Mouse (Mus musculus): ENCODE measurements at regions not wholly inside any gene's neighbourhood (a gene's known extent, or its start where the extent isn't known, plus 50 kb on each side); places are given as distances from the start of the nearest gene placed in this dataset.
"Not testable (repeated sequence)": the region's sequence is repeated elsewhere in the genome, so short reads cannot be mapped to it uniquely, and the experiment has no call there.

DNA sequence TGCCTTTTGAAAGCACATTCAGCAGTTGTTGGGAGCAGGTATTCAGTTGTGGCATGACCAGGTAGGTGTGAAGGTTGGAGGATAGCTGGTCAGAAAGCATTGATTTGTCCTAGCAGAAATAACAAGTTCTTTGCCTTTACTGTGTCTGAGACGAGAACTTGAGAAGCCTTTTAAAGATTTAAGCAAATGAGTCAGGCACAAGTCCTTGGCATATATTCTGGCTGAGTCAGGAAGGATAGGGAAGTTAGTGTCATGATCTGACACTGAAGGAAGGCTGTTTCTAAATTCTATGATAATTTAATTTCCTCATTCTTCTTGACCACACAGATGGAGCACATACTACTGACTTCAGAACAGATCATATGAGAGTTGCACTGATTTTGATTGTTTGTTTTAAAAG lies 993.8 kb downstream of the Basp1 start:
- intact Hi-C loops (cut with DNase I) = no loop called here

DNA sequence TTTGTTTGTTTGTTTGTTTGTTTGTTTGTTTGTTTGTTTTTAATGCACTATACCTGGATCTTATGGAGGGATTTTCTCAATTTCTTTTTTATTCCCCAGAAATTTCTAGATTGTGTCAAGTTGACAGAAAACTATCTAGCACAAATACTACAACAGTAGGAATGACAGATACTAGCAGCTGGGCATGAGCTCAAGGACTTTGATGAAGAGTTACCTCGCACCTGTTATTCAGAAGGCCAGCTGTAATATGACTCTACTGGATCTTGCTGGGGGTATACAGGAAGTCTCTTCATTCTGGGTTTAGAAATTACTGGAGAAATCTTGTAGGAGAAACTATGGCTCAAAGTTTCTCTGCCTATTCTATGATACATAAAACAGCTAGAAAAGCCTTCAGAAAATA lies 994.4 kb downstream of the Basp1 start:
- intact Hi-C loops (cut with DNase I) = no loop called here

DNA sequence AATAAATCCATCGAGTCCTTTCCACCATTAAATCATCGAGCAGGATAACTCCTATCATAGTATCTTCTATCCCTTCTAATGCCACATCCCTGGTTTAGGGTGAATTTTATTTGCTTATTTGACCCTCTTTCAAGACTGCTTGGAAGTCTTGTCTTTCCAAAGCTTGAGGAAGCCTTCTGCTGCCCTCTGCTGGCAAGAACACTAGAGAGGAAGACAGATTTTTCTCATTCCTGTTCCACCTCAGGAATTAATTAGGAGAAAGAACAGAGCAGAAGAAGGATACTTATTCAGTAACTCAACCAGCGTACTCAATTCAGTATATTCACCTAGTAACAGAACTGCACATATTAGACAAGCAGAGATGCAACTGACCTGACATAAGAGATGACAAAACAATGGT lies 1005.9 kb downstream of the Basp1 start:
- intact Hi-C loops (cut with DNase I) = loop anchor here (10.0 kb wide), 1 partner anchor 923 kb away; no protein-coding TSS in a partner anchor

DNA sequence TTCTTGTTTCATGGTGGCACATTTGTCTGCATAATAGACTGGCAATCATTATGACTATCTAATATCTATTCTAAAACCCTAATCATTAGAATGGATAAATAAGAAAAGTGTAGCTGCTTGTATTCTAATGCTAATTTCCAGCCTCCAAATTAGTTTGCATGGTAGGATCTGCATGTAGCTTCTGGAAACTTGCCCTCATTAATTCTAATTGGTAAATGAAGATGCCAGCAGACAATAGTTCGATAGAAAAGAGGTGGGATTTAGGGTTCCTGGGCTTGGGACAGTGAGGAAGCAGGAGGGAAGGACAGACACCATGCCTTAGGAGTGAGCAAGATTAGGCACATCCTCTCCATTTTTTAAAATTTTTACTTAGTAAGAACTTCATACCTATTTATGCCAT lies 1008.3 kb downstream of the Basp1 start:
- intact Hi-C loops (cut with DNase I) = loop anchor here (10.0 kb wide), 1 partner anchor 921 kb away; no protein-coding TSS in a partner anchor

DNA sequence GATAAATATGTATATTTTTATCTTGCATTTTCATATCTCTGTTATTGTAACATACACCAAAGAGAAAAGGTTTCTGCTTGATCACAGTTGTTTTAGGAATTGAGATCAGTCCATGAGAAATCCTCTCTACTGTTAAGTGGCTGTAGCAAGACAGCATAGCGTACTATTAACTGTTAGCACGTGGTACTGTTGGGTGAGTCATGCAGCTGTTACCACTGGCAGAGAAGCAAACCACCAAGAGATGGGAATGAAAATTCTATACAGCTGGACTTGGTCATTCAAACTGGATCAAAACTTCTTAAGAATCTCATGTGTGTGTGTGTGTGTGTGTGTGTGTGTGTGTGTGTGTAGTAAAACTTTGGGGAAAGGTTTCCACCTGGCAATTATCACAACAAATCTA lies 1013.5 kb downstream of the Basp1 start:
- intact Hi-C loops (cut with DNase I) = loop anchor here (10.0 kb wide), 1 partner anchor 915 kb away; no protein-coding TSS in a partner anchor

DNA sequence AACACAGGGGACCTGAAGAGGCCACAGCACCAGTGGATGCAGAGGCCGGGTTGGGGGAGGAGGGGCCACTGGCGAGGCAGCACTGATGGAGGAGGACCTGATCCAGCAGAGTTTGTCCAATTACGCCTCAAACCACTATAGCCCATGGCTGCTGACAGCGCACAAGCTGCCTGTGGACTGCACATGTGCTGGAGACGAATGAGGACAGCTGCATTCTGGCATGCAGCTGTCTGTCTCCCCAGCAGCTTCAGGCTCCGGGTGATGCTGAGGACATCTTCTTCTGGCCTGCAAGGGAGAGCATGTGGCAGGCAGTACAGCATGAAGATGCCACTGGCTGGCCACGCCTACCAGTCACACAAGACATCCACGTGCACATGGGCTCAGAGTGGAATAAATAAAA lies 1055.2 kb downstream of the Basp1 start:
- intact Hi-C loops (cut with DNase I) = no loop called here

DNA sequence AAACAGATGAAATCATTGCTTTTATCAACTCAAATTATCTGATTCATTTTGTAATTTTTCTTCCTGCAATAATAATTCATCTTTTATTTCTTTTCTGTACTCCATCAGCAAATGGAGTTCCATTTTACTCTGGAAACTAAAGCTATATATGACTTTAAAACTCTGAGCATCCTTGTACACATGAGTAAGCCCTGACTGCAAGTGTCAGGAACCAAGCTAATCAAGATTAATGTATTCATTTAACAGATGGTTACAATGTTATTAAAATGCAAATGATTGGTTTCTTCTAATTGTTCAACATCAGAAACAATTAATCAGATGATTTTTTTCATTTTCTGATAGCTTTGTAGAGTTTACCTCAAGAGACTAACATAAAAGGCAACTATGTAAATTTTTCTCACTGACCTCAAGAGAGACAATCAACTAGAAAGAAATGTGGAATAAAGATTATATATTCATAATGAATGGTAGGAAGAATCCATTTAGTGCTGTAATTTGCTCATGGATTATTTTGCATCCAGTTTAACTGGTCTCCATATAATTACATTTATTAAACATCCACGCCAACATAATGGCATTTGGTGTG lies 1064.5 kb downstream of the Basp1 start:
- intact Hi-C loops (cut with DNase I) = no loop called here

DNA sequence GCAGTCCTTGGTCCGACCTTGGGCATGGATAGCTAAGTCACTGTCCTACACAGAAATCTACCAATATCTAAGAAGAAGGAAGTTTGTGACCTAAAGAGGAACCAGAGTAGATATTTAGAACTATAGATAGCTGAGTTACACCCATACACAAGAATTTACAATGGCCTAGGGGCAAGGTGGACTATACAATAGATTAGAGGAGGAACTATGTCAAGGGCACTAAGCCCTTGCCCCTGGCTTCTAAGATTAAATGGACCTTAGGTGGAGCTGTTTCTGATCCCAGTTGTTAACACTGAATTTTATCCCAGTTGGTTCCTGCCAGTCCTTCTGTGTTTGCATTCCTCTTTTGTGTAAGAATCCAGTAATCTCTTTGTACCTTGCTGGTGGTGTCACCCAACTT lies 1077.7 kb downstream of the Basp1 start:
- intact Hi-C loops (cut with DNase I) = not testable (repeated sequence)

DNA sequence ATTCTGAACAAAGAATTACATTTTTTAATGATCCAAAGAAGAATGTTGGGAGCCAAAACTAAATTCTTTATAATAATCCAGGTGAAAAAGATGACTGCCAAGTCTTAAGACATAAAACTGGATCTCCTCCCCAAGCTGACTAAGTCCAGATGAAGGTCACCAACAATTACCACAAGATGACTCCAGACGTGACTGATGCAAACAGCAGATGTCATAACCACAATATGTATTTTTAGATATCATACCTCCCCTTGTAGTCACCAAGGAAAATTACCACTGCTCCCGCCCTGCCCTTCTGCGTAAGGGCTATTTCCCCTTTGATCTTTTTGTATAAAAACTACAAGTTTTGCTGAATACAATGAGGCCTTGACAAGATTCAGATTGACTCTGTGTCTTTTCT lies 1110.4 kb downstream of the Basp1 start:
- intact Hi-C loops (cut with DNase I) = not testable (repeated sequence)

DNA sequence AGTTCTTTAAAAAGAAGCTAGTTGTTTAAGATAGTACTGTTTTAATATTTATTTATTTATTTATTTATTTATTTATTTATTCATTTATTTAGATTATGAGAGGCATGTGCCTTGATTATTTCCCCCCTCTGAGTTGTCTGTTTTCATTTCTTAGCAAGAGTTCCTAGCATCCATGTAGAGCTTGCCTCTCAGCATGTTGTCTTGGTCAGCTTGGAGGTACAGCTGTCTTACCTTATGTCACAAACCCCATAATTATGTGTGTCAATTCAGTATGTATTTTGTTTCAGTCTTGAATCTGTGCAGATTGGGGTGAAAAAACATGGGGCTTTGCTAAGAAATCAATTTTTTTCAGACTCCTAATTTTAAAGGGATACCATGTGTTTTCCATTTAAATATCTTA lies 1116.3 kb downstream of the Basp1 start:
- intact Hi-C loops (cut with DNase I) = no loop called here

DNA sequence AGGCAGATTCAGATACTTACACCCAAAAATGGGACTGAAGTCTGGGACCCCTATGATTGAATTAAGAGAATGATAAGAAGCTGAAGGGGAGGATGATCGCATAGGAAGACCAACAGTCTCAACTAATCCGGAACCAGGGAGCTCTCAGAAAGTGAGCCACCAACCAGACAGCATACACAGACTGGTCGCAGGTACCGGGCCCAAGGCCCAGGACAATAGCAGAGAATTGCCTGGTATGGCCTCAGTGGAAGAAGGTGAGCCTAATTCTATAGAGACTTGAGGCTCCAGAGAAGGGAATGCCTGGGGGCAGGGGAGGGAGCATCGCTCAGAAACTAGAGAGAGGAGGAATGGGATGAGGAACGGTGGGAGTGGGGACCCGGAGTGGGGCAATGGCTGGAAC lies 1116.8 kb downstream of the Basp1 start:
- intact Hi-C loops (cut with DNase I) = no loop called here

DNA sequence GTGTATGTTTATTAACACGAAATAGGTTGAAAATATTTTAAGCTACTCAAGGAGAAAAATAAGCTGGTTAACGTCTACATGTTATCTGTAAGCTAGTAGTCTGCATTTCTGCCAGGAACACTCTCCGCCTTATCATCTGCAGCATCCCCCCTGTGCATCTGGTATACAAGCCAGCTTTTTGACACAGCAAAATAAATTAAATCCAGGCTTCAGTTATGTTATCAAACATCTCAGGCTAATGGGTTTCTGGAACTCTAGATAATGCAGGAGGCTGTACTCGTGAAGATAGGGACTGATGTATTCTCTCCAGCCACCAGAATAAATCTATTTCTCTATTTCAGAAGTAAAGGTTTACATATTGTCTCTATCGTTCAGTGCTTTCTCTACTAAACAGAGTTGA lies 1138.5 kb downstream of the Basp1 start:
- intact Hi-C loops (cut with DNase I) = no loop called here

DNA sequence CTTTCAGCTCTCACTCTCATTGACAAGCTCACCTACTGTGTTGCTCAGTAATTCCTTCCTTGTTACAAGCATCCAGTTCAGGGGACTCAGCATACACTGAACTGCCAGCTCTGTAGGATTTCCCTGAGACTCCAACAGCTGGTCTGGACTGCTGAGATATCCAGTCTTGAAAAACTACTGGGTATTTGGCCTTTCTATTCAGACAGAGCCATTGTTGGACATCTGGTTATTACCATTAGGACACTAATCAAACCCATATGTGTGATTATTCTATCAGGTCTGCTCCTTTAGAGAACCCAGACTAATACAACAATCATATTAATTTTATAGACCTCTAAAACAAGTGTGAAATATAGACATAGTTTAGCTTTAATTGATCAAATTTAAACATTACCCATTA lies 1146.2 kb downstream of the Basp1 start:
- intact Hi-C loops (cut with DNase I) = no loop called here
